Mouse (Mus musculus) heart, embryonic 16.5 days (tissue): Measurements from ENCODE around the gene Foxn3. TPM values are rescaled to one million over a fixed set of nuclear protein-coding genes. Genes with fewer than 3 reads are reported as not detected.

ENCODE experiments used
- ATAC-seq: fragments of 200-750 bp; cut with Nextera tagmentation; replicated peaks from 2 replicates; pipeline ENCODE4 v1.8.0; 2017; ENCODE audit warnings: moderate number of reproducible peaks; ENCODE audit not compliant: insufficient read depth, low FRiP score; ENCODE audit errors: extremely low read depth
- H3K27ac ChIP-seq: fragments of 300-500 bp; sonication (generic); 2 replicates; pipeline ENCODE4 v1.5.1; 2014; ENCODE audit warnings: mild to moderate bottlenecking, low read length, control low read depth, moderate library complexity
- H3K27me3 ChIP-seq: fragments of 300-500 bp; sonication (generic); 2 replicates; pipeline ENCODE4 v1.6.1; 2014; ENCODE audit warnings: low read length, mixed read lengths; ENCODE audit not compliant: control insufficient read depth, insufficient read depth
- H3K36me3 ChIP-seq: fragments of 300-500 bp; sonication (generic); 2 replicates; pipeline ENCODE4 v1.6.1; 2014; ENCODE audit not compliant: control insufficient read depth, insufficient read depth
- H3K4me1 ChIP-seq: fragments of 300-500 bp; sonication (generic); 2 replicates; pipeline ENCODE4 v1.6.1; 2014; ENCODE audit warnings: low read length, mixed read lengths; ENCODE audit not compliant: control insufficient read depth, insufficient read depth
- H3K4me2 ChIP-seq: fragments of 300-500 bp; sonication (generic); 2 replicates; pipeline ENCODE4 v1.6.1; 2014; ENCODE audit warnings: low read depth, mild to moderate bottlenecking, control low read depth, low read length
- H3K4me3 ChIP-seq: fragments of 300-500 bp; sonication (generic); 2 replicates; pipeline ENCODE4 v1.5.1; 2014; ENCODE audit warnings: mild to moderate bottlenecking, control low read depth, low read length
- H3K9ac ChIP-seq: fragments of 300-500 bp; sonication (generic); 2 replicates; pipeline ENCODE4 v1.6.1; 2014; ENCODE audit warnings: low read length, control low read depth
- H3K9me3 ChIP-seq: fragments of 300-500 bp; sonication (generic); replicated peaks from 2 replicates; pipeline ENCODE4 v1.6.1; 2016; ENCODE audit warnings: low read length; ENCODE audit not compliant: control insufficient read depth
- WGBS: fragments of 180-500 bp; shearing (Covaris S2); extraction: QIAGEN DNeasy Blood & Tissue Kit; methylation state at CpG from one replicate; pipeline ENCODE4 v1.1.7; 2014; 5-methylcytosine and 5-hydroxymethylcytosine counted together
- polyA plus RNA-seq: library from polyadenylated mRNA; unstranded; fragments of >200 nt; fragmentation: Nextera tagmentation; extraction: Ambion mirVana; gene quantifications from 2 replicates; pipeline ENCODE4 v1.2.1, GENCODE M21; 2015

The Foxn3 gene
- polyA plus RNA-seq, 1 experiment from 2014 or later, result 52.1 TPM

DNA sequence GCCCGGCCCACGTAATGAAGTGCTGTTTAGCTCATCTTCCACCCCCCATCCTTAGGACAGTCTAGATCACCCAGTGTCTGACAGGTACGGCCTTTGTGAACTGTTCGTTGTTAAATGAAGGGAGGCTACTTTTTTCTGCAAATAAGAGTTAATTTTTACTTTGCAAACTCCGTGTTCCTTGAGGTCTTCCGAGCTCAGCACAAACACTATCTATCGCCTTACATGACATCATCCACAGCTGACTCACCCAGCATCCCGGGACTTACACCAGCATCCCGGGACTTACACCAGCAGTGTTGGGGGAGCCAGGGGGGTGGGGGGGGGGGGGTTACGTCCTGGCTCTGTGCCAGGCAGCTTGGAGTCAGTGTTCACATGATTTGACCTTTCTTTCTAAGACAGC, 186.3 kb downstream of the Foxn3 start:
- no peak overlapping the region; the same call in 1 of the 2 replicates for H3K27ac ChIP-seq
- 0 out of 2 replicates have a peak, but pooled peaks have one; percentile 55 for ATAC-seq
- WGBS, result 48% methylated on average over 10 of the region's 10 CpGs

DNA sequence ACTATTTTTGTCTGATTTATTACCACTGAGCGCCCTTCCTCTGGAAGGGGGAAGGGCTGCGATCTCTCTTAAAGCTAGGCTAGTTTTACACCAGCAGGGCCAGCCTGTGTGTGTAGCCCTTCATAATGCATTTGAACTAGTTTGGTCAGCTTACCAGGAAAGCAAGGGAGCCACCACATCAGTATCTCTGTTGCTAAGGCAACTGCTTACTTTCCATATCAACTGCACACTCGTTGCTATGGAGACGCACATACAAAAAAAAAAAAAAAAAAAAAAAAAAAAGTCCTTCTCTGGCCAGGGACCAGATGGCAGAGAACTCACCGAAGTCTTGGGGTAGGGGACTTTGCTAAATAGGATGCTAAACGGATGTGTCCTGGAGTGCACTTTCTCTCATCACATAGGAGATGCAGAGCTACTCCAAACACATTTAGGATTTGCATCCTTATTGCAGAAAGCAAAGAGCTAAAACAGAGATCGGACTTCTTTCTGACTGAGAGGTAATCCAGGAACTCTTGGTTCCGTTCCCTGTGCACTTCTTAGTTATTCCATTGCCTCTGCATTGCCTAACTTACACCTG, 187.4 kb downstream of the Foxn3 start:
- H3K9me3 ChIP-seq, result no peaks in the 10 kb centered on the region
- no peak overlapping the region for H3K27ac ChIP-seq
- 0 out of 2 replicates have a peak, but pooled peaks cover 4% of the 10 kb centered on the region for H3K36me3 ChIP-seq
- no peak for ATAC-seq
- peaks cover 44% of the 10 kb centered on the region for H3K4me1 ChIP-seq
- 73% methylated on average over 8 of the region's 8 CpGs for WGBS
- H3K4me3 ChIP-seq, result no peak overlapping the region
- H3K4me2 ChIP-seq, result no peak overlapping the region
- H3K27me3 ChIP-seq, result no peaks in the 10 kb centered on the region
- no peak overlapping the region for H3K9ac ChIP-seq

More for the DNA sequence above, 186.3 kb downstream of the Foxn3 start:
- Histone ChIP-seq H3K36me3 (peaks cover 8% of the 10 kb centered on the region; the same call in 1 of the 2 replicates), H3K9me3 (no peaks in the 10 kb centered on the region), H3K9ac (no peak overlapping the region), H3K4me3 (no peak overlapping the region), H3K27me3 (no peaks in the 10 kb centered on the region), H3K4me2 (no peak overlapping the region), H3K4me1 (peaks cover 41% of the 10 kb centered on the region)

DNA sequence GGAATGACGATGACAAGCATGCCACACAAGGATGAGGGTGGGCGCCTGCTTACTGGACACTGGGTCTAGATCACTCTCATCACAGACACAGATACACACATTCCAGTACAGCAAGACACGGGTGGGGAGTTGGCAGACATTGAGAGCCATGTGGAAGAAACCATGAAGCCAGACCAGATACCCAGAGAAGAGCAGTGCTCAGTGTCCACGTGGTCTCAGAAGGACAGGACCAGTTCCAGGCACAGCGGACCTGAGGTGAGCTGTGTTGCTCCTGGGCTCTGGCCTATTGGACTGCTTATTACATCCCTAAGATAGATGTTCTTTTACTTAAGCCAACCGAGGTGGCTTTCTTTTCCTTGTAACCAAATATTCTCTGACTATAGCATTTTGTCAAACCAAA, 188.0 kb downstream of the Foxn3 start:
- Histone ChIP-seq H3K36me3 (0 out of 2 replicates have a peak, but pooled peaks cover 4% of the 10 kb centered on the region), H3K4me1 (peaks cover 44% of the 10 kb centered on the region), H3K27ac (no peak overlapping the region), H3K9me3 (no peaks in the 10 kb centered on the region), H3K9ac (no peak overlapping the region), H3K4me2 (no peak overlapping the region), H3K4me3 (no peak overlapping the region), H3K27me3 (no peaks in the 10 kb centered on the region)
- ATAC-seq, result no peak
- 78% methylated on average over 6 of the region's 6 CpGs for WGBS

DNA sequence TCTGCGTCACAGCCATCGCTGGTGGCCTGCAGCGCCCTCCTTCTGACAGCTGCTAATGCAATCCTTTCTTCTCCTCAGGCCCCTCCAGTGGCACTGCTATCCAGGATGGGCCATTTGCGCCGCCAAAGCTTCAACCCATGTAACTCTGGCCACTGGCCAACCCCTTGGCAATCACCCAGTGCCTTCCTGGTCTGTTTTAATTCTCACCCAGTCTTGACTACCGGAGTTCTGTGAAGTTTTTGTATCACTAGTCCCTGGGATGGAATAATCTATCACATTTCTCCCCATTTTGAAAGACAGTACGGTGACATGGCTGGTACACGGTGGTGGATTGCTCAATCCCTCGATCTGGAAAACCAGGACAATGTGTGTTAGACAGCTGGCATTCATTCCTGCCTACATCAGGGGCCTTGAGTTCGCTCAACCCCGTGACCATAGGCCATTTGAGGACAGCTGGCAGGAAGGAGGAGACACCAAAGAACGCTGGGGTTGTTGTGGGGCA, 189.2 kb downstream of the Foxn3 start:
- Histone ChIP-seq H3K9ac (no peak overlapping the region), H3K4me1 (peaks cover 41% of the 10 kb centered on the region), H3K36me3 (0 out of 2 replicates have a peak, but pooled peaks cover 4% of the 10 kb centered on the region), H3K4me2 (no peak overlapping the region), H3K4me3 (no peak overlapping the region), H3K9me3 (no peaks in the 10 kb centered on the region), H3K27ac (peak overlapping the region; percentile 36), H3K27me3 (no peaks in the 10 kb centered on the region)
- WGBS, result 51% methylated on average over 12 of the region's 12 CpGs
- ATAC-seq, result peak; percentile 49; the same call in 1 of the 2 replicates

DNA sequence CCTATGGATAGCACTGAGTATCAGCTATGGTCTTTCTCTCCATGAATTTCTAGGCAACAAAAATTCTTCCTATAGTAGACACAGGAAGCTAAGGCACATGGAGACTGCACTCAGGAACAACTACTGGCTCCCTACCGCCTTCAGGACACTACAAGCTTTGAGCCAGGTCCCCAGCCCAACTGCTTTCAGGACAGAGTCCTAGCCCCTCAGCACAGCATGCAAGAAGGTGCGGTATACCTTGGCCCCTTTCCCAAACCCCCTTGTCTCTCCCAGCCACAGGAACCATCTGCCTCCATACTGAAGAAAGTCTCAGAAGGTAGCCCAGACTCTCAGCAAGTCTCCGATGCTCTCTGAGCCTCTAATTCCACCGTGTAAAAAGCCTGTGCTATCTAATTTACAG, 189.8 kb downstream of the Foxn3 start:
- no peak for ATAC-seq
- Histone ChIP-seq H3K4me3 (no peak overlapping the region), H3K27ac (peak overlapping the region; percentile 16; the same call in 1 of the 2 replicates), H3K36me3 (0 out of 2 replicates have a peak, but pooled peaks cover 4% of the 10 kb centered on the region), H3K9me3 (no peaks in the 10 kb centered on the region), H3K27me3 (no peaks in the 10 kb centered on the region), H3K4me2 (no peak overlapping the region), H3K9ac (no peak overlapping the region), H3K4me1 (peaks cover 36% of the 10 kb centered on the region)
- 67% methylated on average over 4 of the region's 4 CpGs for WGBS

DNA sequence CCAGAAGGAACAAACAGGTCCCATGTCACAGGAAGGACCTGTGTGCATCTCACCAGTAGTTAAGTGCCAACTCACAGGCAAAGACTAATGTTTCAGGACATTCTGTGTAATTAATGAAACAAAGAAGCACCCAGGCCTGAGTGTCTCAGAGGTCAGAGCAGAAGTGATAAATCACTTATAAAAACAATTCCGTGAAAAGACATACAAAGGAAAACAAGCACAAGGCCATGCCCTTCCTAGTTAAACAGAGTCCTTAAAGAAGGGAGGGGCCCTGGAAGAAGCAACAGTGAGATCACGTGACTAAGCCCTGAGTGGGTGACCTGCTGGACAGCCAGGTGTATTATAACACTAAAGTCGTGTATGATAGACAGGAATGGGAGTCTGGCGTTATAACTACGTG, 191.9 kb downstream of the Foxn3 start:
- Histone ChIP-seq H3K27me3 (no peaks in the 10 kb centered on the region), H3K36me3 (0 out of 2 replicates have a peak, but pooled peaks cover 4% of the 10 kb centered on the region), H3K9ac (no peak overlapping the region), H3K9me3 (no peaks in the 10 kb centered on the region), H3K4me1 (peaks cover 18% of the 10 kb centered on the region), H3K4me3 (no peak overlapping the region), H3K27ac (no peak overlapping the region), H3K4me2 (no peak overlapping the region)
- no peak for ATAC-seq
- WGBS, result 56% methylated on average over 5 of the region's 5 CpGs

DNA sequence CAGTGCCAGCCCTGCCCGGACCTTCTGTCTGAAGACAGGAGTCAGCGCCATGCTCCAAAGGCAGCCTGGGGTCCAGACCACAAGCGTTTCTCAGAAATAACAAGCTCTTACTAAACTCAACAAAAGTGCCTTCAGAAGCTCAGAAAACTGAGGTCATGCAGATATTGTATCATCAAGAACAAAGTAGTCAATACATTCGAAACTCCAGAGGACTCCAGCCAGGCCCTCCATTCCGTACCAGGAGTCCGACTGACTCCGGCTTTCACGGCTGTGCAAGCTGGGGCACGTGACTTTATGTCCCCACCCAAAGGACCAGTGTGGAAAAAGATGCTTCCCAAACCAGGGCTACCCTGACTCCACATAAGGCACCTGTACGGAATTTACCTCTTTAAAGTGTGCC, 195.1 kb downstream of the Foxn3 start:
- H3K4me2 ChIP-seq, result no peak overlapping the region
- H3K9me3 ChIP-seq, result no peaks in the 10 kb centered on the region

DNA sequence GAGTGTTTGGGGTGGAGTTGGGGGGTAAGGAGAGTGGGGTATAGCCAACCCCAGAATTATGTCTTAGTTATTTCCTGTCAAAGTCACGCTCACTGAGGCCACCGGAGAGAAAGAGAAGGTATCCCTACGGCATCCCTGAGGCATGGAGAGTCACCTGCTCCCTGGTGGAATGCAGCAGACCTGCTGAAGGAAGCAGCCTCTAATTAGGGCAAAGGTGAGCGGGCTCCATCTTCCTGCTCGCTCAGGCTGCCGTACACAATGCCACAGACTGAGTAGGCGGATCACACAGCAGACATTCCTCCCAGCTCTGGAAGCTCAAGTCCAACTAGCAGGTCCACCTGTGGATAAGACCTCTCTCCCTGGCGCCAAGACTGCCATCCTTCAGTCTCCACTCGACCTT, 197.4 kb downstream of the Foxn3 start:
- H3K9ac ChIP-seq, result no peak overlapping the region
- H3K27ac ChIP-seq, result no peak overlapping the region
- H3K4me1 ChIP-seq, result peaks cover 28% of the 10 kb centered on the region
- no peak for ATAC-seq
- 76% methylated on average over 9 of the region's 9 CpGs for WGBS
- no peak overlapping the region for H3K4me3 ChIP-seq
- no peaks in the 10 kb centered on the region for H3K36me3 ChIP-seq
- no peak overlapping the region for H3K4me2 ChIP-seq
- H3K9me3 ChIP-seq, result no peaks in the 10 kb centered on the region
- no peaks in the 10 kb centered on the region for H3K27me3 ChIP-seq

More for the DNA sequence above, 195.1 kb downstream of the Foxn3 start:
- no peak overlapping the region for H3K9ac ChIP-seq
- H3K27ac ChIP-seq, result no peak overlapping the region
- ATAC-seq, result no peak
- WGBS, result 89% methylated on average over 10 of the region's 10 CpGs
- 0 out of 2 replicates have a peak, but pooled peaks cover 2% of the 10 kb centered on the region for H3K36me3 ChIP-seq
- H3K4me3 ChIP-seq, result no peak overlapping the region
- H3K27me3 ChIP-seq, result no peaks in the 10 kb centered on the region
- peaks cover 9% of the 10 kb centered on the region; the same call in 1 of the 2 replicates for H3K4me1 ChIP-seq

DNA sequence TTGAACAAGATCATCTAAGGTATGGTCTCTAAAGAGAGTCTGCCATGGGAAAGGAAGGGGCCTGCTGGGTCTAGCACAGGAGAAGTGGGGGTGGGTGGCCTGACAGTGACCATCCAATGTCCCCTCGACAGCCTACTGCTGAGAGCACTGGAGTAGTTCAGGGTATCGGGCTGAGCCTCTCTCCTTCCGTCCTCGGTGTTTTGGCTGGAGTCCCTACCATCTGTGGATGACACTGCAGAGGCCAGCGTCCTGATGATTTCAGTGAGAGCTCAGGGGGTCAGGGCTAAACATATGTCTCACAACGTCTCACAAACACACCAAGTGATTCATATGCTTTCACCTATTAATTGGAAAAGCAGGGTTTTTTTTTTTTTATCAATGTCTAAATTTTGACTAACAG, 199.2 kb downstream of the Foxn3 start:
- Histone ChIP-seq H3K27me3 (no peaks in the 10 kb centered on the region), H3K27ac (no peak overlapping the region), H3K4me3 (no peak overlapping the region), H3K4me1 (peaks cover 29% of the 10 kb centered on the region), H3K4me2 (no peak overlapping the region), H3K36me3 (no peaks in the 10 kb centered on the region), H3K9me3 (no peaks in the 10 kb centered on the region), H3K9ac (no peak overlapping the region)
- 61% methylated on average over 6 of the region's 6 CpGs for WGBS
- ATAC-seq, result no peak
